Mouse (Mus musculus) small intestine, adult 2 months (tissue): ENCODE data around the gene Scrg1. TPM values are rescaled to one million over a fixed set of nuclear protein-coding genes. Genes with fewer than 3 reads are reported as not detected.

ENCODE experiments used
- H3K27ac ChIP-seq: fragments of 200-500 bp; 2 replicates; pipeline ENCODE4 v1.5.1; 2012; ENCODE audit warnings: low read depth, low read length, control low read depth, inconsistent platforms; ENCODE audit not compliant: insufficient read depth
- H3K27me3 ChIP-seq: fragments of 200-500 bp; 2 replicates; pipeline ENCODE4 v1.6.1; 2012; ENCODE audit warnings: mild to moderate bottlenecking, moderate library complexity, low read length, inconsistent platforms; ENCODE audit not compliant: control insufficient read depth, insufficient read depth
- H3K36me3 ChIP-seq: fragments of 200-500 bp; 2 replicates; pipeline ENCODE4 v1.6.1; 2012; ENCODE audit warnings: mild to moderate bottlenecking, low read length, control low read depth, inconsistent platforms; ENCODE audit not compliant: control insufficient read depth, insufficient read depth
- H3K4me1 ChIP-seq: fragments of 200-500 bp; 2 replicates; pipeline ENCODE4 v1.6.1; 2012; ENCODE audit warnings: low read length, inconsistent platforms, mixed read lengths; ENCODE audit not compliant: control insufficient read depth, insufficient read depth, insufficient read length
- H3K4me3 ChIP-seq: fragments of 200-500 bp; 2 replicates; pipeline ENCODE4 v1.5.1; 2012; ENCODE audit warnings: low read depth, mild to moderate bottlenecking, control low read depth, inconsistent platforms, low read length, moderate library complexity
- CTCF ChIP-seq: fragments of 200-500 bp; IDR thresholded peaks from 2 replicates; pipeline ENCODE4 v1.5.1; 2012; ENCODE audit warnings: low read depth, mild to moderate bottlenecking, control low read depth, inconsistent platforms, low read length, moderate library complexity, mixed read lengths; ENCODE audit not compliant: insufficient replicate concordance, insufficient read length; ENCODE audit errors: extremely low read depth
- POLR2A ChIP-seq: fragments of 200-500 bp; IDR thresholded peaks from 2 replicates; pipeline ENCODE4 v1.6.1; 2012; ENCODE audit warnings: low read depth, mild to moderate bottlenecking, control low read depth, inconsistent platforms, low read length, moderate library complexity
- WGBS: fragments of 180-500 bp; shearing (Covaris S2); methylation state at CpG from one replicate; pipeline ENCODE4 v1.1.7; 2018; 5-methylcytosine and 5-hydroxymethylcytosine counted together
- polyA plus RNA-seq: library from polyadenylated mRNA; depleted of rRNA; stranded (reverse); fragments of >200 nt; gene quantifications from 2 replicates; pipeline ENCODE4 v1.2.3, GENCODE M21; 2012

Scrg1 gene
- polyA plus RNA-seq, 1 experiment, result not detected

- Histone ChIP-seq H3K36me3 (peaks cover 8% of the 10 kb centered on the region), H3K27me3 (no peaks in the 10 kb centered on the region), H3K27ac (no peak overlapping the region), H3K4me1 (peaks cover 2% of the 10 kb centered on the region; the same call in 1 of the 2 replicates), H3K4me3 (no peak overlapping the region)
- TF ChIP-seq CTCF, result no peak
- TF ChIP-seq POLR2A, result no peak
- 69% methylated on average over 3 of the region's 3 CpGs for WGBS
Observed at GRCm38 (mm10) chr8:57478406-57478805, 22.7 kb downstream of the Scrg1 start.

- Histone ChIP-seq H3K4me3 (no peak overlapping the region), H3K27ac (no peak overlapping the region)
- WGBS, result 88% methylated on average over 8 of the region's 8 CpGs
Observed at GRCm38 (mm10) chr8:57479700-57480099, 24.0 kb downstream of the Scrg1 start.

GRCm38 (mm10) chr8:57480606-57481005, 24.9 kb downstream of the Scrg1 start:
- Histone ChIP-seq H3K36me3 (peaks cover 8% of the 10 kb centered on the region), H3K4me3 (no peak overlapping the region), H3K27ac (no peak overlapping the region), H3K4me1 (no peaks in the 10 kb centered on the region), H3K27me3 (no peaks in the 10 kb centered on the region)
- 91% methylated on average over 4 of the region's 4 CpGs for WGBS
- TF ChIP-seq CTCF (no peak), POLR2A (no peak)

More at GRCm38 (mm10) chr8:57479700-57480099, 24.0 kb downstream of the Scrg1 start:
- no peak for TF ChIP-seq POLR2A
- no peak for TF ChIP-seq CTCF
- no peaks in the 10 kb centered on the region for H3K4me1 ChIP-seq
- H3K36me3 ChIP-seq, result peaks cover 8% of the 10 kb centered on the region
- H3K27me3 ChIP-seq, result no peaks in the 10 kb centered on the region

GRCm38 (mm10) chr8:57486491-57487440, 31.0 kb downstream of the Scrg1 start:
- peaks cover 7% of the 10 kb centered on the region for H3K36me3 ChIP-seq
- H3K27me3 ChIP-seq, result no peaks in the 10 kb centered on the region
- TF ChIP-seq POLR2A, result no peak
- TF ChIP-seq CTCF, result no peak
- under 1% methylated on average over 54 of the region's 54 CpGs for WGBS
- H3K27ac ChIP-seq, result peak overlapping the region; percentile 47
- H3K4me3 ChIP-seq, result peak overlapping the region; percentile 87
- H3K4me1 ChIP-seq, result peaks cover 6% of the 10 kb centered on the region; the same call in 1 of the 2 replicates

- Histone ChIP-seq H3K27me3 (no peaks in the 10 kb centered on the region), H3K4me1 (peaks cover 6% of the 10 kb centered on the region; the same call in 1 of the 2 replicates), H3K27ac (peak within 1 kb of the TSS; percentile 86), H3K36me3 (peaks cover 3% of the 10 kb centered on the region; the same call in 1 of the 2 replicates), H3K4me3 (peak within 1 kb of the TSS; percentile 87)
- WGBS, result under 1% methylated on average over 66 of the region's 66 CpGs
- TF ChIP-seq POLR2A (no peak), CTCF (no peak)
Observed at GRCm38 (mm10) chr8:57487441-57488155, 31.9 kb downstream of the Scrg1 start, which contains the start of gene Sap30. Gene Sap30 (minus strand): TSS chr8:57487860.

GRCm38 (mm10) chr8:57488312-57488765, 32.6 kb downstream of the Scrg1 start:
- H3K4me3 ChIP-seq, result peak overlapping the region; percentile 87
- WGBS, result under 1% methylated on average over 25 of the region's 25 CpGs
- no peak for TF ChIP-seq CTCF
- TF ChIP-seq POLR2A, result no peak
- no peaks in the 10 kb centered on the region for H3K36me3 ChIP-seq
- peak overlapping the region; percentile 86 for H3K27ac ChIP-seq
- H3K4me1 ChIP-seq, result peaks cover 6% of the 10 kb centered on the region; the same call in 1 of the 2 replicates
- H3K27me3 ChIP-seq, result no peaks in the 10 kb centered on the region
